Mouse (Mus musculus) lung, embryonic 15.5 days (tissue): ENCODE data around the gene Trappc11. TPM values are rescaled to one million over a fixed set of nuclear protein-coding genes. Genes with fewer than 3 reads are reported as not detected.
"Not testable (repeated sequence)": the region's sequence is repeated elsewhere in the genome, so short reads cannot be mapped to it uniquely, and the experiment has no call there.

Experiments
- ATAC-seq: fragments of 200-750 bp; cut with Nextera tagmentation; 2 replicates; pipeline ENCODE4 v1.8.0; 2017; ENCODE audit warnings: moderate number of reproducible peaks, borderline replicate concordance; ENCODE audit not compliant: low FRiP score, low TSS enrichment; ENCODE audit errors: extremely low read depth
- H3K27ac ChIP-seq: fragments of 300-500 bp; sonication (generic); 2 replicates; pipeline ENCODE4 v1.5.1; 2015; ENCODE audit warnings: moderate library complexity, mild to moderate bottlenecking, inconsistent platforms
- H3K27me3 ChIP-seq: fragments of 300-500 bp; sonication (generic); 2 replicates; pipeline ENCODE4 v1.6.1; 2015; ENCODE audit warnings: inconsistent platforms
- H3K36me3 ChIP-seq: fragments of 300-500 bp; sonication (generic); 2 replicates; pipeline ENCODE4 v1.6.1; 2015; ENCODE audit warnings: inconsistent platforms
- H3K4me1 ChIP-seq: fragments of 300-500 bp; sonication (generic); 2 replicates; pipeline ENCODE4 v1.6.1; 2015; ENCODE audit warnings: inconsistent platforms
- H3K4me2 ChIP-seq: fragments of 300-500 bp; sonication (generic); 2 replicates; pipeline ENCODE4 v1.6.1; 2015; ENCODE audit warnings: inconsistent platforms, mild to moderate bottlenecking, moderate library complexity
- H3K4me3 ChIP-seq: fragments of 300-500 bp; sonication (generic); 2 replicates; pipeline ENCODE4 v1.5.1; 2015; ENCODE audit warnings: mild to moderate bottlenecking, inconsistent platforms
- H3K9ac ChIP-seq: fragments of 300-500 bp; sonication (generic); 2 replicates; pipeline ENCODE4 v1.6.1; 2015; ENCODE audit warnings: inconsistent platforms
- H3K9me3 ChIP-seq: fragments of 300-500 bp; sonication (generic); 2 replicates; pipeline ENCODE4 v1.6.1; 2016; ENCODE audit warnings: inconsistent platforms
- WGBS: fragments of 180-500 bp; shearing (Covaris S2); methylation state at CpG from one replicate; pipeline ENCODE4 v1.1.7; 2015; 5-methylcytosine and 5-hydroxymethylcytosine counted together
- polyA plus RNA-seq: library from polyadenylated mRNA; unstranded; fragments of >200 nt; fragmentation: Nextera tagmentation; extraction: Ambion mirVana; gene quantifications from 2 replicates; pipeline ENCODE4 v1.2.1, GENCODE M21; 2015

The Trappc11 gene
- polyA plus RNA-seq, 1 experiment from 2014 or later, result 29.3 TPM

GRCm38 (mm10) chr8:47482354-47483071, 50.8 kb downstream of the Trappc11 start:
- Histone ChIP-seq H3K27ac (peak overlapping the region; percentile 59), H3K9me3 (no peaks in the 10 kb centered on the region), H3K9ac (no peak overlapping the region), H3K4me3 (no peak overlapping the region), H3K4me2 (no peak overlapping the region), H3K4me1 (0 out of 2 replicates have a peak, but pooled peaks cover 8% of the 10 kb centered on the region), H3K36me3 (peaks cover 4% of the 10 kb centered on the region; the same call in 1 of the 2 replicates), H3K27me3 (no peaks in the 10 kb centered on the region)
- WGBS, result 62% methylated on average over 12 of the region's 12 CpGs
- peak; percentile 31; the same call in 1 of the 2 replicates for ATAC-seq

GRCm38 (mm10) chr8:47480039-47480438, 53.2 kb downstream of the Trappc11 start:
- WGBS, result 80% methylated on average over 7 of the region's 7 CpGs
- ATAC-seq, result no peak

GRCm38 (mm10) chr8:47461650-47462049, 71.6 kb downstream of the Trappc11 start:
- ATAC-seq, result no peak
- no peaks in the 10 kb centered on the region for H3K36me3 ChIP-seq
- no peak overlapping the region for H3K27ac ChIP-seq
- no peak overlapping the region for H3K4me3 ChIP-seq
- no peak overlapping the region for H3K4me2 ChIP-seq
- no peaks in the 10 kb centered on the region for H3K27me3 ChIP-seq
- 62% methylated on average over 10 of the region's 10 CpGs for WGBS
- peaks cover 6% of the 10 kb centered on the region; the same call in 1 of the 2 replicates for H3K4me1 ChIP-seq
- H3K9me3 ChIP-seq, result no peaks in the 10 kb centered on the region
- H3K9ac ChIP-seq, result no peak overlapping the region

More at GRCm38 (mm10) chr8:47480039-47480438, 53.2 kb downstream of the Trappc11 start:
- H3K27me3 ChIP-seq, result no peaks in the 10 kb centered on the region
- no peak overlapping the region for H3K4me2 ChIP-seq
- H3K4me1 ChIP-seq, result 0 out of 2 replicates have a peak, but pooled peaks cover 8% of the 10 kb centered on the region
- no peak overlapping the region for H3K27ac ChIP-seq
- no peak overlapping the region for H3K4me3 ChIP-seq
- H3K36me3 ChIP-seq, result no peaks in the 10 kb centered on the region
- no peak overlapping the region for H3K9ac ChIP-seq
- no peaks in the 10 kb centered on the region for H3K9me3 ChIP-seq

- H3K9me3 ChIP-seq, result no peaks in the 10 kb centered on the region
- H3K27ac ChIP-seq, result no peak overlapping the region
- H3K36me3 ChIP-seq, result no peaks in the 10 kb centered on the region
- no peak overlapping the region for H3K4me3 ChIP-seq
- ATAC-seq, result peak; percentile 50; the same call in 1 of the 2 replicates
- no peak overlapping the region for H3K9ac ChIP-seq
- H3K4me1 ChIP-seq, result peaks cover 6% of the 10 kb centered on the region; the same call in 1 of the 2 replicates
- no peaks in the 10 kb centered on the region for H3K27me3 ChIP-seq
- 21% methylated on average over 6 of the region's 6 CpGs for WGBS
- no peak overlapping the region for H3K4me2 ChIP-seq
Measured at GRCm38 (mm10) chr8:47459216-47459749, 74.0 kb downstream of the Trappc11 start.

GRCm38 (mm10) chr8:47458591-47458990, 74.7 kb downstream of the Trappc11 start:
- Histone ChIP-seq H3K9me3 (no peaks in the 10 kb centered on the region), H3K27ac (no peak overlapping the region), H3K4me1 (peaks cover 6% of the 10 kb centered on the region; the same call in 1 of the 2 replicates), H3K36me3 (no peaks in the 10 kb centered on the region), H3K27me3 (no peaks in the 10 kb centered on the region), H3K9ac (no peak overlapping the region), H3K4me2 (no peak overlapping the region), H3K4me3 (no peak overlapping the region)
- 85% methylated on average over 10 of the region's 10 CpGs for WGBS
- ATAC-seq, result peak; percentile 31; the same call in 1 of the 2 replicates

- ATAC-seq, H3K9me3 ChIP-seq, H3K27ac ChIP-seq, H3K9ac ChIP-seq, H3K4me1 ChIP-seq, H3K4me2 ChIP-seq, H3K4me3 ChIP-seq, H3K27me3 ChIP-seq, H3K36me3 ChIP-seq: not testable (repeated sequence)
- 95% methylated on average over 2 of the region's 2 CpGs for WGBS
Measured at GRCm38 (mm10) chr8:47449211-47449610, 84.1 kb downstream of the Trappc11 start.

- H3K27ac ChIP-seq, result no peak within 1 kb of the TSS
- ATAC-seq, result no peak
- H3K27me3 ChIP-seq, result no peaks in the 10 kb centered on the region
- no peaks in the 10 kb centered on the region for H3K36me3 ChIP-seq
- no peaks in the 10 kb centered on the region for H3K4me1 ChIP-seq
- no peak within 1 kb of the TSS for H3K9ac ChIP-seq
- WGBS, result 57% methylated on average over 19 of the region's 19 CpGs
- H3K9me3 ChIP-seq, result no peaks in the 10 kb centered on the region
- H3K4me2 ChIP-seq, result no peak within 1 kb of the TSS
- H3K4me3 ChIP-seq, result no peak within 1 kb of the TSS
Measured at GRCm38 (mm10) chr8:47446312-47447046, 86.8 kb downstream of the Trappc11 start, which contains the start of gene Stox2. Gene Stox2, minus strand, starts transcription at chr8:47446362.

Other genes with a start within 250 kb of the Trappc11 start
- 11.0 and 12.7 TPM in 2 replicates for gene Stox2, start 87.1 kb downstream of the Trappc11 start, polyA plus RNA-seq
- 31.4 and 35.7 TPM in 2 replicates for gene Rwdd4a, start 194 bp upstream of the Trappc11 start, polyA plus RNA-seq
- 13.6 and 13.7 TPM in 2 replicates for gene Ing2, start 142.1 kb upstream of the Trappc11 start, polyA plus RNA-seq
- 25.0 and 25.1 TPM in 2 replicates for gene Cdkn2aip, start 180.5 kb upstream of the Trappc11 start, polyA plus RNA-seq